Mouse (Mus musculus): ENCODE measurements around the gene Sh2d1b2. TPM values are rescaled to one million over a fixed set of nuclear protein-coding genes. Genes with fewer than 3 reads are reported as not detected.
"Not testable (repeated sequence)": the region's sequence is repeated elsewhere in the genome, so short reads cannot be mapped to it uniquely, and the experiment has no call there.

Gene Sh2d1b2
- polyA plus RNA-seq (2015; fragmentation: Nextera tagmentation; extraction: Ambion mirVana) = not detected in 2 replicates

- H3K27ac ChIP-seq (ENCODE audit: low read length); H3K9ac ChIP-seq (ENCODE audit: low read depth, low read length); H3K4me2 ChIP-seq (ENCODE audit: low read depth, low read length); H3K9me3 ChIP-seq (ENCODE audit: control insufficient read depth, low read length); H3K27me3 ChIP-seq (replicated peaks; ENCODE audit: control insufficient read depth, insufficient read depth, low read length); H3K4me1 ChIP-seq (ENCODE audit: control insufficient read depth, insufficient read depth, low read length); H3K36me3 ChIP-seq (ENCODE audit: control insufficient read depth, insufficient read depth, low read length); H3K4me3 ChIP-seq (ENCODE audit: low read length); ATAC-seq: not testable (repeated sequence)
- 59% methylated on average over 5 of the region's 6 CpGs for WGBS
These were observed at the start of gene Sh2d1b2 for GRCm38 (mm10) chr1:170232688-170233087. Sh2d1b2 (plus strand) TSS chr1:170232749.

GRCm38 (mm10) chr1:170185137-170185536 lies 47.4 kb upstream of the Sh2d1b2 start:
- no peak for ATAC-seq
- H3K27ac ChIP-seq (ENCODE audit: low read length) = no peak overlapping the region
- H3K4me2 ChIP-seq (ENCODE audit: low read depth, low read length) = no peak overlapping the region
- H3K4me3 ChIP-seq (ENCODE audit: low read length) = no peak overlapping the region
- 90% methylated on average over 3 of the region's 3 CpGs for WGBS
- no peak overlapping the region for H3K9ac ChIP-seq (ENCODE audit: low read depth, low read length)
- H3K36me3 ChIP-seq (ENCODE audit: control insufficient read depth, insufficient read depth, low read length) = no peaks in the 10 kb centered on the region
- H3K27me3 ChIP-seq (replicated peaks; ENCODE audit: control insufficient read depth, insufficient read depth, low read length) = no peaks in the 10 kb centered on the region
- H3K9me3 ChIP-seq (ENCODE audit: control insufficient read depth, low read length) = no peaks in the 10 kb centered on the region
- no peaks in the 10 kb centered on the region for H3K4me1 ChIP-seq (ENCODE audit: control insufficient read depth, insufficient read depth, low read length)

DNA sequence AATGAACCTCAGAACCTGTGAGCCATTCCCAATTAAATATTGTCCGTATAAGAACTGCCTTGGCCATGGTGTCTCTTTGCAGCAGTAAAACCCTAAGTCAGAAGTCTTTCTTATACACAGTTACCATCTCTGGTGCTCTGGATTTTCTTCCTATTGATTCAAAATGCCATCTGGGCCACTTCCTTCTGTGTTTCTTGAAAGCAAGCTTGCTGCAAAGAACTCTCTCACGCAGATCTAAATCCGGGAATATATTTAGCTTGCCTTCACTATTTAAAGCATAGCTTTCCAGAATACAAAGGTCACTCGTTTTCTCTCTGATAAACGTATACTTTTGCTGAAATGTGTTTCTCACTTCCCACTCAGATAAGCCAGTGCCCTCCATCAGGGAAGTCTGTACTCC lies 46.0 kb upstream of the Sh2d1b2 start:
- no peak overlapping the region for H3K4me2 ChIP-seq (ENCODE audit: low read depth, low read length)
- no peaks in the 10 kb centered on the region for H3K36me3 ChIP-seq (ENCODE audit: control insufficient read depth, insufficient read depth, low read length)
- no peak for ATAC-seq
- 59% methylated on average over 5 of the region's 5 CpGs for WGBS
- no peaks in the 10 kb centered on the region for H3K4me1 ChIP-seq (ENCODE audit: control insufficient read depth, insufficient read depth, low read length)
- H3K9ac ChIP-seq (ENCODE audit: low read depth, low read length) = no peak overlapping the region
- H3K27ac ChIP-seq (ENCODE audit: low read length) = no peak overlapping the region; the same call in 1 of the 2 replicates
- H3K4me3 ChIP-seq (ENCODE audit: low read length) = no peak overlapping the region
- no peaks in the 10 kb centered on the region for H3K9me3 ChIP-seq (ENCODE audit: control insufficient read depth, low read length)
- no peaks in the 10 kb centered on the region for H3K27me3 ChIP-seq (replicated peaks; ENCODE audit: control insufficient read depth, insufficient read depth, low read length)

- WGBS = 73% methylated on average over 11 of the region's 11 CpGs
- ATAC-seq = no peak
These were observed 43.9 kb upstream of the Sh2d1b2 start for GRCm38 (mm10) chr1:170188601-170189000.

GRCm38 (mm10) chr1:170190225-170190624 lies 42.3 kb upstream of the Sh2d1b2 start:
- 62% methylated on average over 4 of the region's 4 CpGs for WGBS
- H3K9me3 ChIP-seq (ENCODE audit: control insufficient read depth, low read length) = no peaks in the 10 kb centered on the region
- peak; percentile 64 for ATAC-seq
- no peak overlapping the region for H3K9ac ChIP-seq (ENCODE audit: low read depth, low read length)
- no peak overlapping the region for H3K4me2 ChIP-seq (ENCODE audit: low read depth, low read length)
- no peak overlapping the region for H3K27ac ChIP-seq (ENCODE audit: low read length)
- no peak overlapping the region for H3K4me3 ChIP-seq (ENCODE audit: low read length)
- no peaks in the 10 kb centered on the region for H3K27me3 ChIP-seq (replicated peaks; ENCODE audit: control insufficient read depth, insufficient read depth, low read length)
- H3K4me1 ChIP-seq (ENCODE audit: control insufficient read depth, insufficient read depth, low read length) = no peaks in the 10 kb centered on the region
- H3K36me3 ChIP-seq (ENCODE audit: control insufficient read depth, insufficient read depth, low read length) = peaks cover 13% of the 10 kb centered on the region; the same call in 1 of the 2 replicates

More at GRCm38 (mm10) chr1:170188601-170189000, 43.9 kb upstream of the Sh2d1b2 start:
- Histone ChIP-seq H3K4me1 (ENCODE audit: control insufficient read depth, insufficient read depth, low read length) (no peaks in the 10 kb centered on the region), H3K9me3 (ENCODE audit: control insufficient read depth, low read length) (no peaks in the 10 kb centered on the region), H3K4me3 (ENCODE audit: low read length) (no peak overlapping the region), H3K36me3 (ENCODE audit: control insufficient read depth, insufficient read depth, low read length) (peaks cover 5% of the 10 kb centered on the region; the same call in 1 of the 2 replicates), H3K9ac (ENCODE audit: low read depth, low read length) (no peak overlapping the region), H3K4me2 (ENCODE audit: low read depth, low read length) (no peak overlapping the region), H3K27ac (ENCODE audit: low read length) (no peak overlapping the region), H3K27me3 (replicated peaks; ENCODE audit: control insufficient read depth, insufficient read depth, low read length) (no peaks in the 10 kb centered on the region)

- H3K36me3 ChIP-seq (ENCODE audit: control insufficient read depth, insufficient read depth, low read length) = peaks cover 16% of the 10 kb centered on the region; the same call in 1 of the 2 replicates
- no peaks in the 10 kb centered on the region for H3K9me3 ChIP-seq (ENCODE audit: control insufficient read depth, low read length)
- H3K4me1 ChIP-seq (ENCODE audit: control insufficient read depth, insufficient read depth, low read length) = no peaks in the 10 kb centered on the region
- no peak overlapping the region for H3K9ac ChIP-seq (ENCODE audit: low read depth, low read length)
- H3K27me3 ChIP-seq (replicated peaks; ENCODE audit: control insufficient read depth, insufficient read depth, low read length) = no peaks in the 10 kb centered on the region
- no peak overlapping the region for H3K27ac ChIP-seq (ENCODE audit: low read length)
- 85% methylated on average over 1 of the region's 1 CpGs for WGBS
- no peak overlapping the region for H3K4me2 ChIP-seq (ENCODE audit: low read depth, low read length)
- no peak for ATAC-seq
- H3K4me3 ChIP-seq (ENCODE audit: low read length) = no peak overlapping the region
These were observed 40.6 kb upstream of the Sh2d1b2 start for GRCm38 (mm10) chr1:170191925-170192324.

DNA sequence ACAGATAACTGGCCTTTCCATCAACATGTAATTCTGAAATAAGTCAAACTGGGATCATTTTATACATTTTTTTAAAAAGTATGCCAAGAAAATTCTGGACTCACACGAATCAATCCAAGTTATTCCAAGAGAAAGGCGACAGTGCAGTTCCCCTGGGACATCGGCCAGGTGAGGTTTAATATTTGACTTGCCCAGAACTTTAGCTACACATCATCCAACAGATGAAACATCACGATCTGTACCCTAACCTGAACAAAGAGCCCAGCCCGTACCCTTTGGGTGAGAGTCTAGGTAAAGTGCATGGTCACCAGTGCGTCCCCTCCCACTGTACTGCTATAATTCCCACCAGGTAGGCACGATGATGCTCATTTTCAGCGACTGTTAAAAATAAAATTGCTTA lies 36.3 kb upstream of the Sh2d1b2 start:
- Histone ChIP-seq H3K36me3 (ENCODE audit: control insufficient read depth, insufficient read depth, low read length) (peaks cover 16% of the 10 kb centered on the region; the same call in 1 of the 2 replicates), H3K4me1 (ENCODE audit: control insufficient read depth, insufficient read depth, low read length) (no peaks in the 10 kb centered on the region), H3K9me3 (ENCODE audit: control insufficient read depth, low read length) (no peaks in the 10 kb centered on the region), H3K27ac (ENCODE audit: low read length) (no peak overlapping the region), H3K27me3 (replicated peaks; ENCODE audit: control insufficient read depth, insufficient read depth, low read length) (no peaks in the 10 kb centered on the region), H3K9ac (ENCODE audit: low read depth, low read length) (no peak overlapping the region), H3K4me3 (ENCODE audit: low read length) (no peak overlapping the region), H3K4me2 (ENCODE audit: low read depth, low read length) (no peak overlapping the region)
- WGBS = 94% methylated on average over 8 of the region's 8 CpGs
- ATAC-seq = no peak

- no peaks in the 10 kb centered on the region for H3K27me3 ChIP-seq (replicated peaks; ENCODE audit: control insufficient read depth, insufficient read depth, low read length)
- H3K4me2 ChIP-seq (ENCODE audit: low read depth, low read length) = no peak overlapping the region
- no peaks in the 10 kb centered on the region for H3K4me1 ChIP-seq (ENCODE audit: control insufficient read depth, insufficient read depth, low read length)
- 0 out of 2 replicates have a peak, but pooled peaks cover 5% of the 10 kb centered on the region for H3K36me3 ChIP-seq (ENCODE audit: control insufficient read depth, insufficient read depth, low read length)
- 75% methylated on average over 3 of the region's 3 CpGs for WGBS
- H3K9ac ChIP-seq (ENCODE audit: low read depth, low read length) = no peak overlapping the region
- no peak for ATAC-seq
- no peak overlapping the region for H3K4me3 ChIP-seq (ENCODE audit: low read length)
- no peak overlapping the region for H3K27ac ChIP-seq (ENCODE audit: low read length)
- H3K9me3 ChIP-seq (ENCODE audit: control insufficient read depth, low read length) = no peaks in the 10 kb centered on the region
These were observed 32.2 kb upstream of the Sh2d1b2 start for GRCm38 (mm10) chr1:170200379-170200778.

DNA sequence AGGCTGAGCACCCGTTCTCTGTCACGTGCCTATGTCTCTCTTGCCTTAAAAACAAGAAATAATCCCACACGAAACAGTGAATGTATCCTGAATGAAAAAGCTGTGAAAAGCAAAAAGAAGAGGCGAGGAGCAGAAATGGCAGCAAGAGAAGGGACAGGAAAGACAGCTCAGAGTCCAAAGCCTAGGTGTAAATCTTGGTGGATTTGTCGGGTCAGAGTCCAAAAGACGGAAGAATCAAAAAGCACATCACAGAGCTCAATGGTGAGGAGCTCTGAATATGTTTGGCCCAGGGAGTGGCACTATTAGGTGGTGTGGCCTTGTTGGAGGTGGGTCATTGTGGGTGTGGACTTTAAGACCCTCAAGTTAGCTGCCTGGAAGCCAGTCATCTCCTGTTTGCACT lies 26.2 kb upstream of the Sh2d1b2 start:
- H3K9me3 ChIP-seq (ENCODE audit: control insufficient read depth, low read length) = no peaks in the 10 kb centered on the region
- no peaks in the 10 kb centered on the region for H3K4me1 ChIP-seq (ENCODE audit: control insufficient read depth, insufficient read depth, low read length)
- H3K4me3 ChIP-seq (ENCODE audit: low read length) = no peak overlapping the region
- no peak overlapping the region for H3K9ac ChIP-seq (ENCODE audit: low read depth, low read length)
- 93% methylated on average over 6 of the region's 6 CpGs for WGBS
- no peak for ATAC-seq
- no peak overlapping the region for H3K4me2 ChIP-seq (ENCODE audit: low read depth, low read length)
- H3K36me3 ChIP-seq (ENCODE audit: control insufficient read depth, insufficient read depth, low read length) = peaks cover 18% of the 10 kb centered on the region
- H3K27ac ChIP-seq (ENCODE audit: low read length) = no peak overlapping the region
- no peaks in the 10 kb centered on the region for H3K27me3 ChIP-seq (replicated peaks; ENCODE audit: control insufficient read depth, insufficient read depth, low read length)

Data from intestine, embryonic 16.5 days (tissue).